Mouse (Mus musculus) heart, embryonic 15.5 days (tissue): ENCODE measurements around the gene Rangrf. TPM values are rescaled to one million over a fixed set of nuclear protein-coding genes. Genes with fewer than 3 reads are reported as not detected.
A peak's percentile ranks its signal among the peaks of the same experiment; 100 is the strongest.

Experiments used
- ATAC-seq: fragments of 200-750 bp; cut with Nextera tagmentation; replicated peaks from 2 replicates; pipeline ENCODE4 v1.8.0; 2017; ENCODE audit warnings: low read depth, moderate TSS enrichment; ENCODE audit not compliant: insufficient number of reproducible peaks, insufficient read depth, low FRiP score
- H3K27ac ChIP-seq: fragments of 300-500 bp; sonication (generic); 2 replicates; pipeline ENCODE4 v1.5.1; 2015; ENCODE audit warnings: mild to moderate bottlenecking, inconsistent platforms
- H3K27me3 ChIP-seq: fragments of 300-500 bp; sonication (generic); 2 replicates; pipeline ENCODE4 v1.6.1; 2015; ENCODE audit warnings: inconsistent platforms
- H3K36me3 ChIP-seq: fragments of 300-500 bp; sonication (generic); 2 replicates; pipeline ENCODE4 v1.6.1; 2015; ENCODE audit warnings: mild to moderate bottlenecking, inconsistent platforms
- H3K4me1 ChIP-seq: fragments of 300-500 bp; sonication (generic); replicated peaks from 2 replicates; pipeline ENCODE4 v1.6.1; 2015; ENCODE audit warnings: inconsistent platforms
- H3K4me2 ChIP-seq: fragments of 300-500 bp; sonication (generic); 2 replicates; pipeline ENCODE4 v1.6.1; 2015; ENCODE audit warnings: inconsistent platforms, mild to moderate bottlenecking, moderate library complexity
- H3K4me3 ChIP-seq: fragments of 300-500 bp; sonication (generic); 2 replicates; pipeline ENCODE4 v1.5.1; 2015; ENCODE audit warnings: mild to moderate bottlenecking, inconsistent platforms
- H3K9ac ChIP-seq: fragments of 300-500 bp; sonication (generic); 2 replicates; pipeline ENCODE4 v1.6.1; 2015; ENCODE audit warnings: mild to moderate bottlenecking, inconsistent platforms
- H3K9me3 ChIP-seq: fragments of 300-500 bp; sonication (generic); replicated peaks from 2 replicates; pipeline ENCODE4 v1.6.1; 2016; ENCODE audit warnings: inconsistent platforms
- WGBS: fragments of 180-500 bp; shearing (Covaris S2); methylation state at CpG from one replicate; pipeline ENCODE4 v1.1.7; 2015; ENCODE audit warnings: mixed read lengths; 5-methylcytosine and 5-hydroxymethylcytosine counted together
- polyA plus RNA-seq: library from polyadenylated mRNA; unstranded; fragments of >200 nt; fragmentation: Nextera tagmentation; extraction: Ambion mirVana; gene quantifications from 2 replicates; pipeline ENCODE4 v1.2.1, GENCODE M21; 2015

Rangrf gene
- polyA plus RNA-seq, 1 experiment from 2014 or later: 78.4 TPM

DNA sequence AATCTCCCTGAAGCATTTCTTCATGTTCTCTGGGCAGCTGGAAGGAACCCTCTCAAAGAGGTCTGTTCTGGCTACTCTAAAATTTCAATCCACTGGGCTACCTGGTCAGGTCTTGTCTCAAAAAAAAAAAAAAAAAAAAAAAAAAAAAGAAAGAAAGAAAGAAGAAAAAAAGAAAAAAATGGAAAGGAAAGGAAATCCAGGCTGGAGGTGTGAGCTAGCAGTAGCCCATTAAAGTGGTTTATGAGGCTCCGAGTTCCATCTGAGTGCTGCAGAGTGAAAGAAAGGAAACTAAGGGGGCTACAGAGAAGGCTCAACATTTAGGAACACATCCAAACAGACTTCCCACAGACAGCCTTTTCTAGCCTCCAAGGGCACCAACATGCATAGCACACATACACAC lies 17.0 kb downstream of the Rangrf start:
- Histone ChIP-seq H3K4me1 (peaks cover 19% of the 10 kb centered on the region), H3K4me3 (no peak overlapping the region), H3K4me2 (no peak overlapping the region), H3K27ac (no peak overlapping the region), H3K36me3 (no peaks in the 10 kb centered on the region), H3K9me3 (no peaks in the 10 kb centered on the region), H3K9ac (no peak overlapping the region), H3K27me3 (peaks cover 12% of the 10 kb centered on the region)
- no peak for ATAC-seq
- 100% methylated on average over 1 of the region's 1 CpGs for WGBS

DNA sequence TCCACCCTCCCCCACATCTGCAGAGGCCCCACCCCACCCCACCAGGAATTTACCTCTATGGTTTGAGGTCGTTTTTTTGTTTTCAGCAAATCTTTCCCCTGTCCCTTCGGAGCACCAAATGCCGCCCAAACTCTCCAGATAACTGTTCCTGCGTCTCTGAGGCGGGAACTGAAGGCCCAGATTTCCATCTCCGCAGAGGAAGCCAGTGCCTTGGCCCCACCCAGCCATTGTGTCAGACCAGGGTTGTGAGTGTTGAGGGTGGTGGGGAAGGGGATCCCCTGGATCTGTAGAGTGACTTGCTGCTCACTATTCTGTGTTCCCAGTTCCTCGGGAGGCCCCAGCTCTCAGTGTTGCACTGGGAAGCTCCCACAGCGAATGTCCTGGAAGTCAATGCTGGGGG lies 17.7 kb downstream of the Rangrf start, which contains the start of gene Arhgef15:
TSS of gene Arhgef15 (minus strand) at position 173 of the 400 bp plus-strand sequence.
- Histone ChIP-seq H3K4me3 (peak within 1 kb of the TSS; percentile 43), H3K36me3 (no peaks in the 10 kb centered on the region), H3K9me3 (no peaks in the 10 kb centered on the region), H3K27me3 (peaks cover 13% of the 10 kb centered on the region), H3K4me1 (peaks cover 19% of the 10 kb centered on the region), H3K9ac (peak within 1 kb of the TSS; percentile 1; the same call in 1 of the 2 replicates), H3K27ac (peak within 1 kb of the TSS; percentile 68), H3K4me2 (peak within 1 kb of the TSS; percentile 37)
- 46% methylated on average over 8 of the region's 8 CpGs for WGBS
- ATAC-seq: no peak

GRCm38 (mm10) chr11:68956697-68957096 lies 18.3 kb downstream of the Rangrf start:
- peak; percentile 68; the same call in 1 of the 2 replicates for ATAC-seq
- Histone ChIP-seq H3K27ac (peak overlapping the region; percentile 68), H3K27me3 (peaks cover 16% of the 10 kb centered on the region), H3K4me2 (peak overlapping the region; percentile 37), H3K9ac (peak overlapping the region; percentile 1; the same call in 1 of the 2 replicates), H3K36me3 (no peaks in the 10 kb centered on the region), H3K4me1 (peaks cover 19% of the 10 kb centered on the region), H3K9me3 (no peaks in the 10 kb centered on the region), H3K4me3 (peak overlapping the region; percentile 43)
- WGBS: 25% methylated on average over 13 of the region's 13 CpGs

DNA sequence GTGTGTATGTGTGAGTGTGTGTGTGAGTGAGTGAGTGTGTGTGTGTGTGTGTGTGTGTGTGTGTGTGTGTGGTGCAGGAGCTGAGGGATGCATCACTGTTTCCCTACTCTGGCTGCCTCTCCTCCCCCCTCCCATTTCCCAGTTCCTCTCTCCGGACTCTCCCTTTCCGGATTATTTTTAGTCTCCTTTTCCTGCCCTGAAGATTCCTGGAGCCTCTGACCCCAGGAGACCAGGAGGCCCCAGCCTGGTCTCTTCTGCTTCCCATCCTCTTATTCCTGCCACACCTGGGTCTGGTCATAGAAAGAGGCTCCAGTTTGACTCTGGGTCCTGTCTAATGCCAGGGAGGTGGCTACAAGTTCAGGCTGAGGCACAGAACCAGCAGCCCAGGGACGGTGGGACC lies 18.9 kb downstream of the Rangrf start:
- H3K9ac ChIP-seq: peak overlapping the region; percentile 1; the same call in 1 of the 2 replicates
- no peaks in the 10 kb centered on the region for H3K9me3 ChIP-seq
- peak overlapping the region; percentile 84 for H3K4me2 ChIP-seq
- H3K27me3 ChIP-seq: peaks cover 16% of the 10 kb centered on the region
- H3K4me1 ChIP-seq: peaks cover 19% of the 10 kb centered on the region
- ATAC-seq: peak; percentile 60
- WGBS: 13% methylated on average over 3 of the region's 3 CpGs
- H3K27ac ChIP-seq: peak overlapping the region; percentile 68
- peak overlapping the region; percentile 43 for H3K4me3 ChIP-seq
- no peaks in the 10 kb centered on the region for H3K36me3 ChIP-seq

DNA sequence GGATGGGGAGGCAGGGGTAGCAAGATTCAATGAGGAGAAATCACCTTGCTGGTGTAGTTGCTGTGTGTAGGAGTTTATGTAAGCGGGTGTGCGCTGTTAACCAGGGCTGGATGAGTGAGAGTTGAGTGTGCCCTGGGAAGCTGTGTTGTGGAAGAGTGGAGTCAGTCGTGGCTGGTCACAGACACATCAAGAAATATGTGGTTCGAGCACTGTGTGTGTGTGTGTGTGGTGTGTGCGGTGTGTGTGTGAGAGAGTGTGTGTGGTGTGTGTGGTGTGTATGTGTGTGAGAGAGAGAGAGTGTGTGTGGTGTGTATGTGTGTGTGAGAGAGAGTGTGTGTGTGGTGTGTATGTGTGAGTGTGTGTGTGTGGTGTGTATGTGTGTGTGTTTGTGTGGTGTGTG lies 19.5 kb downstream of the Rangrf start:
- Histone ChIP-seq H3K4me3 (peak overlapping the region; percentile 52; the same call in 1 of the 2 replicates), H3K4me1 (peaks cover 19% of the 10 kb centered on the region), H3K9me3 (no peaks in the 10 kb centered on the region), H3K27ac (peak overlapping the region; percentile 27; the same call in 1 of the 2 replicates), H3K4me2 (peak overlapping the region; percentile 84), H3K27me3 (peaks cover 16% of the 10 kb centered on the region), H3K36me3 (no peaks in the 10 kb centered on the region), H3K9ac (0 out of 2 replicates have a peak overlapping the region, but pooled peaks have one; percentile 52)
- WGBS: 58% methylated on average over 5 of the region's 5 CpGs
- no peak for ATAC-seq

DNA sequence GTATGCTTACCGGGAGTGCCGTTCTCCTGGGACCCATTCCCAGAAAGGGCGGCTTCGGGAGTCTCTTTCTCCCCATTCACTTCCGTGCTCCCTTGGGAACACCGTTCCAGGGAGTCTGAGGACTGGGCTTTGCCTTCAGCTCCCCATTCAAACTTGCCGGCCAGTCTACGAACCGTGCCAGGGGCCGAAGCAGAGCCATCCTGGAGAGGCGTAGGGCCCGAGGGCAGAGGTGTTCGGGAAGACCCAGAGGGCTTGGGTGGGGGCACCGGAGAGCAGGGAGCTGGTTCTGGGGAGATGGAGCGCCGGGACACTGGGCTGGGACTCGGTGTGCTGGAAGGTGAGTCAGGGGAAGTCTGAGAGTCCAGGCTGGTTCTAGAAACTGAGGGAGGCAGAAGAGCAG lies 20.6 kb downstream of the Rangrf start:
- Histone ChIP-seq H3K27ac (no peak overlapping the region), H3K27me3 (peaks cover 16% of the 10 kb centered on the region), H3K4me1 (peaks cover 19% of the 10 kb centered on the region), H3K9me3 (no peaks in the 10 kb centered on the region), H3K36me3 (no peaks in the 10 kb centered on the region), H3K4me2 (peak overlapping the region; percentile 84), H3K4me3 (peak overlapping the region; percentile 52), H3K9ac (peak overlapping the region; percentile 52)
- WGBS: 3% methylated on average over 17 of the region's 17 CpGs
- no peak for ATAC-seq

- Histone ChIP-seq H3K27me3 (peaks cover 16% of the 10 kb centered on the region), H3K4me3 (peak overlapping the region; percentile 52), H3K27ac (no peak overlapping the region), H3K36me3 (no peaks in the 10 kb centered on the region), H3K4me2 (peak overlapping the region; percentile 84), H3K9me3 (no peaks in the 10 kb centered on the region), H3K9ac (peak overlapping the region; percentile 52; the same call in 1 of the 2 replicates), H3K4me1 (peaks cover 19% of the 10 kb centered on the region)
- ATAC-seq: no peak
- WGBS: 11% methylated on average over 13 of the region's 13 CpGs
Observed at GRCm38 (mm10) chr11:68953903-68954302, 21.1 kb downstream of the Rangrf start.

GRCm38 (mm10) chr11:68947542-68947993 lies 27.4 kb downstream of the Rangrf start:
- no peaks in the 10 kb centered on the region for H3K9me3 ChIP-seq
- peaks cover 7% of the 10 kb centered on the region for H3K4me1 ChIP-seq
- H3K36me3 ChIP-seq: no peaks in the 10 kb centered on the region
- H3K4me3 ChIP-seq: peak overlapping the region; percentile 21; the same call in 1 of the 2 replicates
- 23% methylated on average over 12 of the region's 12 CpGs for WGBS
- ATAC-seq: no peak
- peak overlapping the region; percentile 45 for H3K4me2 ChIP-seq
- no peak overlapping the region for H3K9ac ChIP-seq
- peaks cover 7% of the 10 kb centered on the region; the same call in 1 of the 2 replicates for H3K27me3 ChIP-seq
- H3K27ac ChIP-seq: no peak overlapping the region

DNA sequence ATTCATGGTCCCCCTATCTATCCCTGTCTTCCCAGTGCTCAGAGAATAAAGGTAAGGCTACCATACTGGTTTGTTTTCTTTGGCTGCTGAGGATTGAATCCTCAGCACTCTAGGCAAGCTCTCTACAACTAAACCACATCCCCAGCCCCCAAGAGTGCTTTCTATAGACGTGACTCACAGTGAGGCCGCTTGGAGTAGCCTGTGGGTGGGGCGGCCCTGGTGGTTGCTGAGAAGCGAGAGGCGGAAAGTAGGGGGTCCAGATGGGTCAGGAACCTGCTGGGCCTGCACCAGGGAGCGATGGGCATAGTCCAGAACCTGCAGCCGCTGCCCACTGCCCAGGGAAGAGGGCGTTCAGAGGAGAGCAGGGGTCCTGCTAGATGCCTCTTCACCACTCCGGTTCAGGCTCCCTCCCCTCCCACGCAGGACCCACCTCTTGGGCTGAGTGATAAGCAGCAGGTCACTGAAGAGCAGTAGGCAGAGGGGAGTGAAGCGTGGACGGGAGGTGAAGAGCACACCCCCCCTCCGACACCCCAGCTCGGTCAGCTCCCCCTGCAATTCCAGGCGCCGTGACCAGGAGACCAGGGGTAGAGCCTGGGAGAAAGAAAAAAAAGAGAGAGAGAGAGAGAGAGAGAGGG lies 28.1 kb downstream of the Rangrf start:
- Histone ChIP-seq H3K4me1 (peaks cover 7% of the 10 kb centered on the region), H3K4me2 (peak overlapping the region; percentile 51), H3K27me3 (peaks cover 6% of the 10 kb centered on the region; the same call in 1 of the 2 replicates), H3K9me3 (no peaks in the 10 kb centered on the region), H3K4me3 (peak overlapping the region; percentile 20; the same call in 1 of the 2 replicates), H3K36me3 (no peaks in the 10 kb centered on the region), H3K9ac (0 out of 2 replicates have a peak overlapping the region, but pooled peaks have one; percentile 12), H3K27ac (no peak overlapping the region)
- 21% methylated on average over 14 of the region's 16 CpGs for WGBS
- ATAC-seq: no peak

DNA sequence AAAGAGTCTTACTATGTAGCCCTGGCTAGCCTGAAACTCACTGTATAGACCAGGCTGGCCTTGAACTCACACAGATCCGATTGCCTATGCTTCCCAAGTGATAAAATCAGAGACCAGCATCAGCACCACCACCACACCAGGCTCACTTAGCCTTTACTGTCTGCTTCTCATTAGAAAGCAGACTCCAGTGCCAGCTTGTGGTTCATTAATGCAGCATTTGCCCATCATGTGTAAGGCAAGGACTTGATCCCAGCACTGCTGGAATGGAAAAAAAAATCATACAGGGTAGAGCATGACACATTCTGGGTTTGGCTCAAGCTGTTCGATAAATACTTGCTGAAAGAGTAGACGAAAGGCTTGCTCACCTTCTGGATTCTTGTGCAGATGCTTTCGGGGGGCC lies 29.0 kb downstream of the Rangrf start:
- H3K9me3 ChIP-seq: no peaks in the 10 kb centered on the region
- H3K4me3 ChIP-seq: no peak overlapping the region
- H3K9ac ChIP-seq: no peak overlapping the region
- no peak for ATAC-seq
- H3K4me1 ChIP-seq: peaks cover 7% of the 10 kb centered on the region
- no peaks in the 10 kb centered on the region for H3K36me3 ChIP-seq
- WGBS: 79% methylated on average over 4 of the region's 4 CpGs
- H3K4me2 ChIP-seq: no peak overlapping the region
- 0 out of 2 replicates have a peak, but pooled peaks cover 3% of the 10 kb centered on the region for H3K27me3 ChIP-seq
- no peak overlapping the region for H3K27ac ChIP-seq

DNA sequence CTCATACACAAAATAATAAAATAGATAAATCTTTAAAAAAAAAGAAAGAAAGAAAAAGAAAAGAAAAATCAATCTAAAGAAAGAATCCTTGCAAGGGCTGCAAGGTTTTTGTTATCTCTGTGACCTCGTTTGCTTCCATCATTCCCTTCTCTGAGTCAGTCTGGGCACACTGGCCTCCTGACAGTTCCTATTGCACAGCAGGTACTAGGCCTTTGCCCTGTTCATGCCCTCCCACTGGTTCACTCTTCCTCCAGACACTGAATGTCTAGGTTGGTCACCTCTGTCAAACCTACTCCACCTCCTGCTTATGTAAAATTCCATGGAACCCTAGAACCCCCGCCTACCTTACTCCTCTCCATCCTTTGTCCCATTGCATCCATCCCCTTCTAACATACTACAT lies 29.7 kb downstream of the Rangrf start:
- Histone ChIP-seq H3K9me3 (no peaks in the 10 kb centered on the region), H3K4me2 (no peak overlapping the region), H3K27me3 (0 out of 2 replicates have a peak, but pooled peaks cover 3% of the 10 kb centered on the region), H3K9ac (no peak overlapping the region), H3K4me3 (no peak overlapping the region), H3K36me3 (no peaks in the 10 kb centered on the region), H3K27ac (no peak overlapping the region), H3K4me1 (peaks cover 11% of the 10 kb centered on the region)
- 80% methylated on average over 2 of the region's 2 CpGs for WGBS
- no peak for ATAC-seq
